Mouse (Mus musculus) adrenal gland, postnatal 4 days (tissue): ENCODE results near the gene Acsl5. TPM values are rescaled to one million over a fixed set of nuclear protein-coding genes. Genes with fewer than 3 reads are reported as not detected.

Experiments used
- DNase-seq, 2 experiments: peaks; one replicate each; pipeline ENCODE4 v3.0.0; 2021 to 2022; ENCODE audit warnings: low spot score in 2 of 2, mixed read lengths in 2 of 2
- total RNA-seq, 2 experiments: library from RNA; stranded (reverse); gene quantifications; 2 replicates each; pipeline ENCODE4 v1.2.3; 2021

The Acsl5 gene
- total RNA-seq, 2 experiments from 2014 or later: 55.7 to 89.0 TPM

DNA sequence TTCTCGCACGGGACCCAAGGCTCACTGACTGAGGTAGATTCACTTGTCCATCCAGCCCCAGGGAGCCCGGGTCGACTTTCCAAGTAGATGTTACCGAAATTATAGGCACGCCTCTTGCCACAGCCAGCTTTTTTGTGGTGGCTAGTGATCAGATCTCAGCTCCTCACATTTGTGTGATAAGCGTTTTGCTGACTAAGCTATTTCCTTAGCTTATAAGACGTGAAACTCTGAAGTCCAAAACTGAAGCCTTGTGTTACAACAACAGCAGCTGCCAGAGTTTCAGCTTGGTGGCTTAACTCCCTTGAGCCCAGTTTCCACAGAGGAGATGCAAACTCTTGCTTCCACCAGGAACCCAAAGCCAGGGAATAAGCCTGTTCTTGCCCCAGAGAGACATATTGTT, 70.9 kb downstream of the Acsl5 start:
- no peak for DNase-seq

DNA sequence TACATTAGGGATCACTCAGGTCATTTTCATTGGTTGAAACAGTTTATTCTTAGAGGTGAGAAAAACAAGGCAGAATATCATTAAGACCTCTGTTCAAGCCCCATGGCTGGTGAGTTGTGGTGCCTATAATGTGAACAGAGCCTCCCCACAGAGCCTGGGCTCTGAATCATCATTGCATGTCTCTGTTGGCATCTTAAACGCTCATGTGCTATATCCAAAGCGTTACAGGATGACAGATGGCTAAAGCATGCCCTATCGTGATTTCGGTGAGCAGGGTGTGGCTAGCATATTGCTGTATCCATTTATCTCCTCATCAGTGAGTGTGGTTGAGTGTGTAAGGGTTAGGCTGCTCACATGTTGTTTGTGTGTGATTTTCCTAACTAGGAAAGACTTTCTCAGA, 75.8 kb downstream of the Acsl5 start:
- no peak for DNase-seq

DNA sequence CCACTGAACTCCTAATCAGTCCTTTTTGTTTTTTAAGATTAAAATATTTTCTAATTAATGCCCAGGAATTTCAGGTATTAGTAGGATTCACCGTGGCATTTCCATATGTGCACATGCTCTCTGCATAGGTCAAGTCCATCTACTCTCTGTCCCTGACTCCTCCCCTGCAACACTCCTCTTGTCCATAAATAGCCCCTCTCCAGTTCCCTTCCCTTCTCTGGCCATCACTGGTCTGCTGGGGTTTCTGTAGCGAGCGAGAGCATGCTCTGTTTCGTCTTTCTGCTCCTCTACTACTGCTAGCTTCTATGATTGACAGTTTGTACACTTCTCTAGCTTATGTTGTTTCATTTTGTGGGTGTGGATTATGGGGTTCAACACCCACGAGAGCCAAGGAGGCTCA, 80.0 kb downstream of the Acsl5 start:
- DNase-seq: no peak

DNA sequence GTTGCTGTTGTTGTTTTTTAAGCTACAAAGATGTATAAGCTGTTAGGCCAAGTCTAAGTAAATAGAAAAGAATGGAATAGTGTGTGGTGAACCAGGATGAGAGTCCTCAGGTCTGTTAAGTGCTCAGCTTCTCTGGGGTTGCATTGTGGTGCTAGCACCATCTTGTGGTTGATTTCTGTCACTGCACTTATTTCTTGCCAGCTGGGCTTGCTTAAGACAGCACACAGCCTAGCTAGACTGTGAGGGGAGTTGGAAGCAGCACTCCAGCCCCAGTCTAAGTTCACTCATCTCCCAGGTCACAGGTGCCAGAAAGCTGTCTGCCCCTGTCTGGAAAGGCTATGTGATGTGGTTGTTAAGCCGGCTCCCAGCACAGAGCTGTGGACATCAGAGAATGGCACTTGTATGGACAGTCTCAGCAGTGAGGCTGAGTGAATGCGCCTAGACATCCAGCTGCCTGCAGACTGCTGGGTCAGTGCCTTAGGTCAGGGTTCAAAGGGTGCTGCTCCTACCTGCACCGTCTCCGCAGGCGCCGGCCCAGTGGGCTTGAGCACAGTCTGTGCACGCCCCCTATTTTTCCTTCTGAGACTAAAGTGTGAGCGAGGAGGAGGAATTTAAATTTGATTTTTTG, 81.0 kb downstream of the Acsl5 start:
- DNase-seq: peak in 1 of 2 experiments; percentile 20

DNA sequence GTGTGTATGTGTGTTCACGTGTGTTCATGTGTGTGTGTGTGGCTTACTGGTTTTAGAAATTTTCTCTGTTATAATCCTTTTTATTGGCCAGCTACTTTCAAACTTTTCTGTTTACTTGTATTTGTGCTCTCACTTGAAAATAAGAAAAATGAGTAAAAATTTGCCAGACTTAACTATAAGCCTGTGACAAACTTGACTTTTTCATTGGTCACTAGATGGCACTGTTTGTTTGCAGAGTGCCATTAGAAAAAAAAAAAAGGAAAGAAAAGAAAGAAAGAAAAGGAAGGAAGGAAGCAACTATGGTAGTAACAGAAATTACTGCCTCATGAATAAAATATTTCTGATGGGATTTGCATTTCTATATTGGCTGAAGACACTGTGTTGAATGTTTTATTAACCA, 84.1 kb downstream of the Acsl5 start:
- no peak for DNase-seq

DNA sequence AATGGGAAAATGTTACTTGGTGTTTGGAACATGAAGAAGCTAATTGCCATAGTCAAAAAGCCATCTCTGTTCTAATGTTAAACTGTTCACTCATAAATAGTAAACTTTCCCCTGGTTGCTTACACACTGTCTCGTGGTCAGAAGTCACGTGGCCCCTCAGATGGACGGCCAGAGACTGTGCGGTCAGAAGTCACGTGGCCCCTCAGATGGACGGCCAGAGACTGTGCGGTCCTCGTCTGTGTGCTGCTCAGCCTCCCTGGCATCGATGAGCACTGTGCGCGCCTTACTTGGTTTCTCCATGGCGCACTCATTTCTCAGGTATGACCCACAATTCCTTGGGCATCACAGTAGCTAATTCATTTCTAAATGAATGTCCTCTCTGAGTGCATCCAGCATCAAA, 84.7 kb downstream of the Acsl5 start:
- DNase-seq: no peak

DNA sequence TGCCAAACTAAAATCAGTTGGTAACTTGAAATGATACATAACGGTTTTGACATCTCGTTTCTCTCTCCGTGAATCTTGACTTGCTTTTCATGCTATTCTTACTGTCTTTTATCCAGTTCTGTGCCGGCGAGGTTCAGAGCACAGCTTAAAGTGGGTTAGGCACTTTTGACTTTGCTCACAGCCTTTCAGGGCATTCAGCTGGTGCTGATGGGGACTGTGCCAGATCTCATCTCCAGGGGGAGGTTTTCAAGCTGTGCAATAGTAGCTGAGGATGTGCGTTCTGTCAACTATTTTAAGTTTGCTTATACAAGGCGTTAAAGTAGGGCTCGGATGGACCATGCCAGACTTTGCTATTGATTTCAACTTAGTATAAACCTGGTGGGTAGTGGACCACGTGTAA, 85.3 kb downstream of the Acsl5 start:
- no peak for DNase-seq

DNA sequence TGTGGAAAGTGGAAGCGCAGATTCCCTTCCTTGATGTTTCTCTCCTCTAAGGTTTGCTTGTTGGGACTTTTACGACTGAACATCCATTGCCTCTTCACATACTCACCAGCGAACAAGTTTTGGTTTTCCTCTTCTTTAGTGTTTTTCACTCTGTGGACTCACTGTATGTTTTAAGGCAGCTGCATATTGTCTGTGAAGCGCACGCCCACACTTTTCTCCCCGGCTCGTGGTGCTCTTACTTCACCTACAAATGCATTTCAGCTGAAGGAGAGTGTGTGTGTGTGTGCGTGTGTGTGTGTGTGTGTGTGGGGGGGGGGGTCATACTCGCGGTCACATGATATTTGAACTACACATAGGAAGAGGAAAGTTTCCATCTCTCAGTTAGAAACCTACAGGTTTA, 85.9 kb downstream of the Acsl5 start:
- DNase-seq: no peak

DNA sequence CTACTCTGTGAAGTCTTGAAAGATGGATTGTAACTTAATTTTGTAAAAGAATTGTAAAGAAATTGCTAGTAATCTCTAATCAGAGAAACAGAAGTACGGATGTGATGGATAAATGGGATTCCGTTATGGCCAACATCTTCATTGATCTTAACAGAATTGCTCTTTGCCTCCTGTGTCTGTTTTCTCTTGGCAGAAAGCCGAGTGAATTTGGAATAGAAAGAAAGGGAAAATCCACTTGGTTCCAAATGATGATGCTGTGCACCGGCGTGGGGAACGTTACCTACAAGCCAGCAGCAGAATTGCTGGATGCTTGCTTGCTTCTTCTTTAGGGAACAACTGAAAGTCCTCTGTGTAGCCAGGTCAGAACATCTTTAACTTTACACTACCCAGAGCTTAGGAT, 88.8 kb downstream of the Acsl5 start:
- DNase-seq: no peak

DNA sequence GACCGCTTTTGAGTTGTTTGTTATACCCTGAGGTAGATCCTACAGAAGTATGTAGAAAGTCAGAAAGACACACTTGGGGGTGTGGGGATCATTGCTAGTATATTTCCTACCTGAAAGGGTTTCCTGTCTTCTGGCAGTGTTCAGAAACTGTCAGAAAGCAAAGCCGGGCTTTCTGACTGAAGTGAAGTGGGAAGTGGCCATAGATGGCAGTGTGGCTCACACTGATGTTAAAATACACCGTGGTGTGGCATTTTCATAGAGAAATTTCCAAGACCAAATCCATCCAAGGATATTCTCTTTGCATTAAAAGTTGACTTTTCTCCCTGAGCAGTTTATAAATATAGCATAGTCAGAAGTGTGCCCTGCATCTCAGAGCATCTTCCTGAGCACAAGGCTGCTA, 89.6 kb downstream of the Acsl5 start:
- no peak for DNase-seq

DNA sequence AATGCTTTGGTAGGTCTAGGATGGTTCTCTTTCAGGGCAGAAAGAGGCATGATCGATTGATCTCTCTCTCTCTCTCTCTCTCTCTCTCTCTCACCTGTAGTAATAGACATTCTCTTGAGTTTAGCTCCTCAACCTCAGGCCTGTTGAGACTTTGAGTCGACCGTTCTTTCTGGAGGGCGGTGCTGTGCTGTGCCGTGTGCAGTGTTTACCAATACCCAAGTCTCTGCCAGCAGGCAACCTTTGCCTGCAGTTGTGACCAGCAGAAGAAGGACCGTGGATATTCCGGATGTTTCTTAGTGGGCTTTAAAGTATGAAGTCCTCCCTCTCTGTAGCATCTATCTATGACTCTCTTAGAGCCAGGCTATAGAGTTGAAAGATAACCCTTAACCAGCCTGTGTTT, 90.7 kb downstream of the Acsl5 start:
- no peak for DNase-seq

DNA sequence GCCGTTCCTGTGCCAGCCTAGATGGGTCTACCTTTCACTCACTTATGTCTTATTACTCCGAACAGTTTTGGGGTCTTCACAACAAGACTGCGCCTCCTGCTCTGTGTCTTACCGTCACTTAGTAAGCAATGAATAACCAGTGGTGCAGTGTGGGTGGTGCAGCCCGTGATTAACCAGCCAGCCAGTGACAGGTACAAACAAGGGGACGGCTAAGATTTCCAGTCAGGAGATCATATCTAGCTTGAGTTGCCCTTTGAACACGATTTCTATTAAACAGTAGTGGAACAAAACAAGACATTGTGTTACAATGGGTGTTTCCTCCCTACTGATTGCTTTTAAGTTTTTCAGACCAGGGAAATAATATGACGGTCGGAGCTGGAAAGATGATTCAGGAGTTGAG, 91.5 kb downstream of the Acsl5 start:
- no peak for DNase-seq

Other genes with a start within 250 kb of the Acsl5 start
- 100 to 1,000 TPM; 192 to 213 TPM for gene Gpam, start 124.7 kb upstream of the Acsl5 start, total RNA-seq
- under 1 TPM; 0.31 to 0.42 TPM for gene Tectb, start 71.2 kb upstream of the Acsl5 start, total RNA-seq
- under 1 TPM in 1 of 2 experiments, not detected in 1; 0.08 TPM for gene Gucy2g, start 10.7 kb upstream of the Acsl5 start, total RNA-seq
- 10 to 100 TPM; 48.5 to 49.9 TPM for gene Zdhhc6, start 64.1 kb downstream of the Acsl5 start, total RNA-seq
- 10 to 100 TPM; 37.4 to 38.1 TPM for gene Vti1a, start 64.4 kb downstream of the Acsl5 start, total RNA-seq